Mouse (Mus musculus) T-cell, adult 2 months (primary cell): ENCODE results near the gene Efcab5.
A peak's percentile ranks its signal among the peaks of the same experiment; 100 is the strongest.
"Not testable (repeated sequence)": the region's sequence is repeated elsewhere in the genome, so short reads cannot be mapped to it uniquely, and the experiment has no call there.

ENCODE experiments used
- DNase-seq: peaks from one replicate; pipeline ENCODE4 v3.0.0; 2022; ENCODE audit warnings: low spot score

Efcab5 gene

DNA sequence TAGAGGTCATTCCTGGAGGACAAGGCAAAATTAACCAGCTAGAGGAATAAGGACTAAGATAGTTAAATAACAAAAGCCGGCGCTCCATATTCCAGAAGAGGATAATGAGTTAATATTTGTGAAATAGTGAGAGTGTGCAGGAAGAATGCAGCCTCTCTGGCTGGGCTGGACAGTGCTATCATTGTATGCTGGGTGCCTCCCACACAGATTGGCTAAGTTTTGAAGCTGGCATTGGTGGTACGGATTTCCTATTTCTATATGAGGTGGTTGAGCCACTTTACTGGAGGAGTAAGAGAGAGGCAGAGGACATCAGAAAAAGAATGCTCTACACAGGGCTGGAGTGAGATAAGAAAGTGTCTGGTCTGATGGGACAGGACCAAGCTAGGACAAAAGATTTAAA lies 9.0 kb downstream of the Efcab5 start:
- no peak for DNase-seq

DNA sequence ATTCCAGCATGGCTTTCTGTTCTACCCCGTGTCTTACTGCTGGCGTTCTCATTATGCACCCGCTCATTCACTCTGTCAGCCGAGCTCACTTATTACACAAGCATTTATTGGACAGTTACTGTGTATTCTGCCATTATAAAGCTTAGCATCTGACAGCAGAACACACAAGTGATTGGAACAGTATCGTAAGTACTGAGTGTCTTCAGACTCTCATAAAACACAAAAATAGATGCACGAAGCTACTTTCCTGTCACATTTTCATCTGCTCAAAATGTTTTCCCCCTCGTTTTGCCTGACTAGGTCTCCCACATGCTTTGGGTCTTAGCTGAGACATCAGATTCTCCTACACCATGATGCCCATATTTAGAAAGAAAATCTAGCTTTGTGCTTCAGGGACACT lies 14.2 kb downstream of the Efcab5 start:
- no peak for DNase-seq

DNA sequence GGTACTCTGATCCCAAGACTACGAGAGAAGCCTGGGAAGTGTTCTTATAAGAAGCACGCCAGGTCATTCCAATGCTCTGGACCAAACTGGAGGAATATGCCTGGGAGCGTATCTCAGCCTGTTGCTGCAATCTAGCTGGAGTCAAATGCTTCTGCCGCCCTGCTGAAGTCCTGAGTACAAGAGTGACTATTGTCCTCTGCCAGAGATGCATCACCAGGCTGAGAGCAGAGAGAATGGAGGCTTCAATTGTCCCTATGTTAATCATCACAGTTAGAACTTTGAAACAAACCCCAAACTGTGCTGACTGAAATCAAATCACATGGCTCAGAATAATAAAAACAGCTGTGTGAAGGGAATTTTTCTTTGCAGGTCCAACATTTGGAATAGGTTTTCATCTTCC lies 15.0 kb downstream of the Efcab5 start:
- no peak for DNase-seq

DNA sequence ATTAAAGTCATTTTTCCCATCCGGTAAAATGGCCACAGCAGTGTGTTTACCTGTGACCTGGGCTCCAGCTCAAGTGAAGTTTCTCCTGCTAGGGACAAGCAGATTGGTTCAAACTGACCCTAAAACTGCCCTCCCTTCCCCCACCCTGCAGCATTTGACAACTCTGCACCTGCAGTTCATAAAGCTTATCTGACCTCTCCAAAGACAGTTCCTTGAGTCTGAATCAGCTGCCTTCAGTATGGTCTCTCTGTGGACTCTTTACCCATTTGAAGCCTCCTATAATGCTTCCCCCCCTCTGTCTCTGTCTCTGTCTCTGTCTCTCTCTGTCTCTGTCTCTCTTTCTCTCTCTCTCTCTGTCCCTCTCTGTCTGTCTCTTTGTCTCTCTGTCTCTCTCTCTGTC lies 28.0 kb downstream of the Efcab5 start:
- DNase-seq = no peak

DNA sequence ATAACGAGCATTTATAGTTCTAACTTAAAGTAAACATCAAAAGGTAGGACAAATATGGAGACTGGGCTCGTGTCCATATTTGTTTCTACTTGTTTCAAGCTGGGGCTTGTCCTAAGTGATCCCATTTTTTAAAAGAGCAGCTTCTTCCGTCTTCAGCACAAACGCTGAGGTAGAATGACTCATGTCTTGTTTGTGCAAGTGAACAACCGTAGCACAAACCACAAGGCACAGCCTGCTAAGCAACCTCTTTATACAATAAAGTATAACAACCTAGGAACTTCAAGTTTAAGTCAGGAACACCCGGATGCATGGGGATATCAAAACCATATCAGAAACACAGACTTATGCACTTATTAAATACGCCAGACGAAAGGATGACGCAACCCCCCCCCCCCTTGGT lies 28.4 kb downstream of the Efcab5 start:
- no peak for DNase-seq

DNA sequence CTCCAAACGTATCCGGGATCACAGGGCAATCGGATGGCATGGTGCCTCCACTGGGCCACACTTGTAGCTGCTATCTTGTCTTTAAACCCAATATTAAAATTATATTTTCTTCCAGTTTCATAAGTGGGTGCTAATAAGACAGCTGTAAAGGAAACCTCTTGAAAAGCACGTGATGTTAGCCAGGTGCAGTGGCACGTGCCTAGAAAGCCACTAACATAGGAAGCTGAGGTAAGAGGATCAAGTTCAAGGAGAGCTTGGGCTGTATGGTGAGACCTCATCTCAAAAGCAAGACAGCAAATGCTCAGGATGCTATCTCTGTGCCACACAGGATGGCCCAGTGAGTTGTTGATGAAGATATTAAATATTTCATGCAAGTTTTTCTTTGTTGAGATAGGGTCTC lies 34.6 kb downstream of the Efcab5 start:
- no peak for DNase-seq

DNA sequence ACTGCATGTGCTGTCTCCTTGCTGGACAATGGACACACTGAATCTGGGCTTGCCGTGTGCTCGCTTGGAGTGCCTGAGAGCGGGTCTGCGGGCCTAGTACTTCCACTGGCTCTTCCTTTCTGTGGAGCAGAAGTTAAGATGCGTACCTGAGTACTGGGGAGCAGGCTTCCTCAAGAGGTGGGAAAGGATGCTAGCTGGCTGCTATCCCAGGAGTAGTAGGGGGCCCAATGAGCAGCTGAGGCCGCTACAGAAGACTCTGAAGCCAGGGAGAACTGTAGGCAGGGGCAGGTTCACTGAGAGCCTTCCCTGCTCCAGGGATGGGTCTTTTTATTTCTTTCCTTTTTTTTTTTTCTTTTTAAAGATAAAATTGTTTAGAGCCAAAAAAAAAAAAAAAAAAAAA lies 38.0 kb downstream of the Efcab5 start:
- no peak for DNase-seq

DNA sequence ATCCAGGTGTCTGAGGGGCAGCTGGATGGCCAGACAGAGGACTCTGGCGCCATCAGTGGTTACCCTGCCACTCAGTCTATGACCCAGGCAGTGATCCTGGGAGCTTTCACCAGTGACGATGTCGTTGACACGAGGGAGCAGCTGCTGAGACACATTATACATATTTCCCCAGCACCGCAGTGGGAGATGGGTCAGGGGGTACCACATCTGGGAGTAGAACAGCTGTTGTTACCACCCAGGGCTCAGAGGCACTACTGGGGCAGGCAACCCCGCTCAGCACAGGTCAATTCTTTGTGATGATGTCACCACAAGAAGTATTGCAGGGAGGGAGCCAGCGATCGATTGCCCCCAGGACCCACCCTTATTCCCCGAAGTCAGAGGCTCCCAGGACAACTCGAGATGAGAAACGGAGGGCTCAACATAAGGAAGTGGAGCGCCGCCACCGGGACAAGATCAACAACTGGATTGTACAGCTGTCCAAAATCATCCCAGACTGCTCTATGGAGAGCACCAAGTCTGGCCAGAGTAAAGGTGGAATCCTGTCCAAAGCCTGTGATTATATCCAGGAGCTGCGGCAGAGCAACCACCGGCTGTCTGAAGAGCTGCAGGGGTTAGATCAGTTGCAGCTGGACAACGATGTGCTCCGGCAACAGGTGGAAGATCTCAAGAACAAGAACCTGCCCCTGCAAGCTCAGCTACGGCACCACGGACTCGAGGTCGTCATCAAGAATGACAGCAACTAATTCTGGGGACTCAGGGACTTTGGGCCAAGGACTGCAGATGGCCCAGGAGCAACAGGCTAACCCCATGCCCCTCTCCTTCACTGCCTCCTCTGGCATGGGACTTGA lies 38.8 kb downstream of the Efcab5 start:
- DNase-seq = not testable (repeated sequence)

DNA sequence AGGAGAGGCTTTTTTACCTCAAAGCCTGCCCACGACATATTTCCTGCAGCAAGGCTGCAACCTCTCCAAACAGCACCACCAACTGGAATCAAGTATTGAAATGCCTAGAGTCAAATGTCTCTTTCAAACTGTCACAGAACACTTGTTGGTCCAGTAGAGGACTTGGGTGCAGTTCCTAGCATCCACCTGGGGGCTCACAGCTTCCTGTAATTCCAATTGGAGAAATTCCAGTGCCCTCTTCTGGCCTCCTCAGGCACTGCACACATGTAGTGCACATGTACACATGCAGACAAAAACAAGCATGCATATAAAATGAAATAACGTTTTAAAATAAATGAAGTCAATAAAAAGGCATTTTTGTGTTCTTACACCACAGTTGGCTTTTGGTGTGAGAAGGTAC lies 40.0 kb downstream of the Efcab5 start:
- DNase-seq = no peak

DNA sequence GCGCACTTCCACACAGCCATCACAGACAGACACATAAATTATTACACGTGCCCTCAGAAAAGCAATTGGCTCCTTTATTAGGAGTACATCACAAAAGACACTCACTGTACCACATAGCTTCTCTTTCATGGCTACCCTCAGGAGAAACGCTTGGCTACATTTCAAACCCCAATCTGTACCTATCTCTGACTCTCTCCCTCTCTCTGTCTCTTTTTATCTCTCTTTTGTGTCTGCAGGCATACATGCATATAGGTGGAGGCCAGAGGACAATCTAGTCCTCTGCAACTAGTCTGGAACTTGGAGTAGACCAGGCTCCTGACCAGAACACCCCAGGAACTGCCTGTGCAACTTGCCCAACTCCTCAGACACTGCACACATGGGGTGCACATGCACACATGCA lies 41.0 kb downstream of the Efcab5 start:
- DNase-seq = no peak

DNA sequence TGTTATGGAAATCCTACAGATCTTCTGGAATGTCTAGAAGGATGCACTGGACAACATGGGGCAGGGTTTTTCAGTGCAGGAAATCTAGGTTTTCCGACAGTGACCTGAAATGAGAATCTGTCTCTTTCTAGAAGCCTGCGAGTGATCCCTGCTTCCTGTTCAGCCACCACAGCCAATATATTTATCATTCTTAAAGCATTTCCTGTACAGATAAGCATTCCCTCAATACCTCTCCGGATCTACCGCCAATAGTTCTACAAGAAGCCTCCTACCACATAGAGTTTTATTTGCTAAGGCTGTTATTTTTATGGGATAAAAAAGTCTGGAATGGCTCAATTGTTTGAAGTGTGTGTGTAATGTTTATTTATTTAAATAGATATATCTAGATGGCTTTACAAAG lies 43.3 kb downstream of the Efcab5 start:
- no peak for DNase-seq

DNA sequence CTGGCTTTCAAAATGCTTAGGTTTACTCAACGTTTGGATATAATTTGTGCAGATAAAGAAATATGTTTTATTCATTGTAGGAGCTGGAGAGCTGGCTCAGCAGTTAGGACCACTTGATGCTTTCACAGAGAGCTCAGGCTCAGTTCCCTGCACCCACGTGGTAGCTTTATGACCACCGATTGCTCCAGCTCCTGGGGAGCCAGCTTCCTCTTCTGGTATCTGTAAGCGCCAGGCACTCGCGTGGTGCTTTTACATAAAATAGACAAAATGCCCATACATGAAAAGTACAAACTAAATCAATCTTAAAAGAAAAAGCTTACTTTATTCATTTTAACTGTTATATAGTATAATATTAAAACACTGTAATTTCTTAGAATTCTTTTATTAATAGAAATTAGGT lies 46.8 kb downstream of the Efcab5 start:
- no peak for DNase-seq

DNA sequence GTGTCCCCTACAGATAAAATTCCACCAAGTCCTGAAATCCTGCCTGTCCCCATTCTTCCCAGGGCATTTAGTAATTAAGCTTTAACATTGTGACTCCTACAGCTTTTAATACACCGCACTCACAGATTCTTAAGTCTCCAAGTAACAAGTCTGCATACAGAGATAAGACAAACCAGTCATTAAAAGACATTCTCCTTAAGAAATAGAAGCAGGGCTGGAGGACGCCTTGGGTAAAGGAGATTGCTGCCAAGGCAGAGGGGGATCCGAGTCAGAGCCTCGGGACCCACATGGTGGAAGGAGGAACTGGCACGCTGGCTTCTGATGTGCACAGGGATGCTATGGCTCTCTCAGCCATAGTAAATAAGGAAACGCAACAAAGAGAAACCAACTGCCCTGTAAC lies 48.8 kb downstream of the Efcab5 start:
- DNase-seq = no peak

DNA sequence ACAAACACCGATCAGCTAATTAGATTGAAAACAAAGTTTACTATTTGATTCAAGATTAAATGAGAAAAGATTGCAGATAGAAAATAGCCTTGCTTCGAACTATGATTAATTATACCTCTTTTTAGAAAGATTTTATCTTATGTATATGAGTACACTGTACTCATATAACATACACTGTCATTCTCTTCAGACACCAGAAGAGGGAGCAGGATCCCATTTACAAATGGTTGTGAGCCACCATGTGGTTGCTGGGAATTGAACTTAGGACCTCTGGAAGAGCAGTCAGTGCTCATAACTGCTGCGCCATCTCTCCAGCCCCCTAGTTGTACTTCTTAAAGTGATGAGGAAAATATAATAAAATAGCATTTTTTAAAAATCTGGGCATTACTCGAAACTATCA lies 55.3 kb downstream of the Efcab5 start:
- DNase-seq = no peak

DNA sequence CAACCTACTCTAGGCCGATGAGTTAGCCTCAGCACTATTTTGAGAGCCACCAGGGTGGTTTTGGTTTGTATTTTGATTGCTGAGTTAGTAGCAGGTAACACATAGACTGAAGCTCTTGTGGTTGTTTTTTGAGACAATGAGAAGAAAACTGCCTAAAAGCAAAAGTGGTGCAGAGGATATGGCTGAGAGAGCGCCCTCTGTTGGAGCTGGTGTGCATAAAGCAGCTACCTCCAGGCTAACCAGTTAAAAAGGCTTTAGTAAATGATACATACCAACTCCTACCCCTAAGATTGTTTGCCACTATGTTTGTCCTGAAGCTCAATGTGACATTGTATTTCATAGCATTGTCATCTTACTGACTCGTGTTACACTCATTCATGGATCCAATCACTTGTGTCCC lies 56.2 kb downstream of the Efcab5 start:
- DNase-seq = peak; percentile 22

DNA sequence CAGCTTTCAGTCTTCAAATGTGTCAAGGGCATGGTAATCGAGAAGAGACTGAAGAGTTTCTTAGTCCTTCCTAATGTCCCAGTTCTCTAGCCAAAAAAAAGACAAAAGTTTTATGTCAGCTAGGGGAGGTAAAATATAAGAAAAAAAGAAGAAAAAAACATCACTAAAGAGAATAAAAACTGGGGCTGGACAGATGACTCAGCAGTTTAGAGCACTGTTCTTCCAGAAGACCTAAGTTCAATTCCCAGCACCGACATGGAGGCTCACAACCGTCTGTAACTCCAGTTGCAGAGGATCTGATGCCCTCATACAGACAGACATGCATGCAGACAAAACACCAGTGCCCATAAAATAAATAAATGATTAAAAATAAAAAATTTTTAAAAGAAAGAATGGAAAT lies 60.2 kb downstream of the Efcab5 start:
- no peak for DNase-seq

DNA sequence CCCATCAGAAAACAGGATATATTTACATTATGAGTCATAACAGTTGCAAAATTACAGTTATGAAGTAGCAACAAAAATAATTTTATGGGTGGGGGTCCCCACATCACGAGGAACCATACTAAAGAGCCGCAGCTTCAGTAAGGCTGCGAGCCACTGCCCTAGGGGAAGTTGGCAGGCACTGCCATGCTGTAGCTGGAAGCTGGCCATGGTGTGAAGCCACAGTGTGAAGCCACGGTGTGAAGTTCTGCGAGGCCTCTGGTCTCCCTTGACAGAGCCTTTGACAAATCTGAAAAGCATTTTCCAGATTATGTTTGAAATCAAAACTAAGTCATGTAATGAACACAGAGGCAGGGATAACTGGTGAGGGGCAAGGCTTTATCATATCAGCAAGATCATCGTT lies 77.6 kb downstream of the Efcab5 start:
- DNase-seq = peak; percentile 13

DNA sequence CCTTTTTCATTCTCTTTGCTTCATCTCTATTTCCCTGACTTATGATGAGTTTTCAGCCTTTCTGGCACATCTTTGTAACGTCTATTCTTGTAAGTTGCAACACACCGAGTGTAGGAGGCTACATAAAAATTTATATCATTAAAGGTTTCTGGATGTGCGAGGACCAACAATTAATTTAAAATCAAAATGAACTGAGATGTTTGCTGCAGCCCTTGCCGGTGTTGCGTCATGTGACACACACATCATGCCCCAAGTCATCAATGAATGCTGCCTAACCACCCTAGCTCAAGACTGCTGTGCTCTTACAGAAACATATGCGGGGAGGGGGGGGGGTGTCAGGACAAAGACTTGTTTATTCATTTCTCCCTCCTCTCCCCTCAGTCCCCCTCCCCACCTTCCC lies 80.3 kb downstream of the Efcab5 start:
- DNase-seq = no peak

DNA sequence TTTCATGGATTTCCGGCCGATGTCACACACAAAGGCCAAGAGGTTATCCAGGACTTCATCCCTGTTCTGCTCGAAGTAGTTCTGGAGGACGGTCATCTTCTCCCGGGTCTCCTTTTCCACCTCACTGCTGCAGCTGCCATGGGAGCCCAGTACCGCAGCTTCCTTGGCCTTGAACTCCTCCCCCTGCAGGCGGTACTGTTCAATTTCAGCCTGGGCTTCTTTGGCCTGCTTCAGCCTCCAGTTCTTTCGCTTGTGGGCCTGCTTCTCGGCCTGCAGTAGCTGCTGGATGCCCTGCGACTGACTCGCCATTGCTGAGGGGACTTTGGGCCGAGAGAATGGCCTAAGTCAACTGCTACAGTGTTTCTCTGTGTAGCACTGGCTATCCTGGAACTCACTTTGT lies 80.9 kb downstream of the Efcab5 start:
- not testable (repeated sequence) for DNase-seq

DNA sequence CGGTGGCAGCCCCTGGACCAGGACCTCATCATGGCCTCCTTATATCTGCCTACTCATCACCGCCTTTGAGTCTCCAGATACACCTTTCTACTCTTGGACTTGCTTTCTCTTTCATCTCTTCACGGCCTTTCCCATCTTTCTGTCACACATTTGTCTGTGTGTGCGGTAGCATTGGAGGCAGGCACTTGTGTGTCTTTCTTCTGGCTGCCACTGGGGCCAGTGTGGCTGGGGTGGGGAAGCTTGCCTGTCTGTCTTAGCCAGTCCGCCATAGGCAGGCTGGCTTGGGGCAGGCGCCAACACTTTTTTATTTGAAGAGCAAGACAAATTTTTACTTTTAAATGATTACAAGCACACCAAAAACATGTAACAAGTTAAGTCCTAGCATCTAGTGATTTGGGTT lies 81.8 kb downstream of the Efcab5 start:
- DNase-seq = no peak

DNA sequence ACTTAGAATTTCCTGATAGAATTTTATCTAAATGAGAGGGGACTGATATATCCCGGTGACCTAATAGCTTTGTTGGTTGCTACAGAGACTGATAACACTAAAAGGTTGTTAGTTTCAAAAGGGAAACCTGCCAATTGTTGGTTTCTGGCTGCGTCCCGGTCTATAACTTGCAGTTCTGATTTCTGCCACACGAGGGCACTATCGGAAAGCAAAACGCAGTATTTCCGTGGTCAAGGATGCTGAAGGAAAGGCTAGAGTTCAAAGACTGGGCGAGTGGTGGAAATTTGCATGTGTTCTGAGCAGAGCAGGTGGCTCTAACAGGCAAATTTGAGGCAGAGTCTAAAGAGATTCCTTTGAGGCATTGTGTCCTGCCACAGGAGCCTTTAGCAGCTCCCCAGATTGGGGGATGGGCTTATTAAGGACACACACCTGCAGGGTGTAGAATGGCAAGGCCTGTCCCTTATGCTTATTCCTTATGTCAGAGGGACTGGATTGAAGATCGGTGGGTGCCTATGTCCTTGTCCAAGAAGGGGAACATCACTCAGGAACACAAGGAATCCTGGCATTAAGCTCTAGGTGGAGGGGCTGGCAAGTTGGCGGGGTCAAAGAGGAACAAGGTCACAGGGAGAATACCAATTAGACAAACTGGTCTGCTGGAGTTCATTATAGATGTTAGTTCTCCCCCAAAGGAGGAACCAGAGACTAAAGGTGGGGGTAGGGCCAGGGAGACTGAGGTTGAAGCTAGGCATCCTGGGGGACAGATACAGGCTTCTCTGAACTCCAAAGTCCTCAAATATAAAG lies 88.4 kb downstream of the Efcab5 start:
- peak; percentile 56 for DNase-seq

DNA sequence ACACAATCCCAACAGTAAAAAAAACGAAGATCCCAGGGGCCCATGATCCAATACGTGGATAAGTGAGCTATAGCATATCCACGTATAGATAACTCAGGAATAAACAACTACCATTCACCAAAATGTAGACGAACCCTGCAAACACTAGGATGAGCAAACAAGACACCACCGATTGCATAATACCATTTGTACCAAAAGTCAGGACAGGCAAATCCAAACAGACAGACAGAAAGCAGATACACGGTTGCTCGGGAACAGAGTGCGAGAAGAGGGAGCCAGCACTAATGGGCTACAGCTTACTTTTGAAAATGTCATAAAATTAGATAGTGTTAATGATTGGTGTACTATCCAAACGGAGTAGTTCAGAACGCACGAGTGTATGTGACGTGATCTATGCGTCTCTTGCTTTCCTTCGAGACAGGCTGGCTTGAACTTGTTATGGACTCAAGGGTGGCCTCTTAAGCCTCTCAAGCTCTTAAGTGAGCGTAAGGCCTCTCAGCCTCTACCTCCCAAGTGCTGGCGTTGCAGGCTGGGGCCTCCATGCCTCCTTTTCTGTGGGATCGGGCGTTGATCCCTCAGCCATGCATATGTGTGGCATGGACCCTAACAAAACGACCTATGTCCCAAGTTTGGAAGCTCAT lies 90.3 kb downstream of the Efcab5 start:
- no peak for DNase-seq

DNA sequence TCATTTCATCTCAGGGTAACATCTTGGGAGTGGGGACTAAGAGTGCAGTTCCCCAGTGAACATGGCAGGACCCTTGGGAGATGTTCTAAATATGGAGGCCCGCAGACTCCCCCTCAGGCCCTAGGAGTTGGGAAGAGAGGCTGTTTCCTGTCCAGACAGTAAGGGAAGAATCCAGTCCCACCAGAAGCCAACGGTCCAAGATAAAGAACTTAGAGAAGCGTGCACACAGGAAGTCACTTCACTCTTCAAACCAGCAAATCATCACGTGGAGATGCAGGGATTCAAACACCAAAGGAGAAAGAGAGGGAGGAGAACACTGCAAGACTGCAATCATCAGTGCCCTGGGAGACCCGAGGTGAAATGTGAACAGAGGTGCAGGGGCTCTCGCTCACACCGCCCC lies 91.8 kb downstream of the Efcab5 start:
- no peak for DNase-seq
